Mouse (Mus musculus): ENCODE measurements around the gene Senp3. TPM values are rescaled to one million over a fixed set of nuclear protein-coding genes. Genes with fewer than 3 reads are reported as not detected.
A peak's percentile ranks its signal among the peaks of the same experiment; 100 is the strongest.

Gene Senp3
- polyA plus RNA-seq, 2 experiments, result 21.0 to 45.8 TPM

DNA sequence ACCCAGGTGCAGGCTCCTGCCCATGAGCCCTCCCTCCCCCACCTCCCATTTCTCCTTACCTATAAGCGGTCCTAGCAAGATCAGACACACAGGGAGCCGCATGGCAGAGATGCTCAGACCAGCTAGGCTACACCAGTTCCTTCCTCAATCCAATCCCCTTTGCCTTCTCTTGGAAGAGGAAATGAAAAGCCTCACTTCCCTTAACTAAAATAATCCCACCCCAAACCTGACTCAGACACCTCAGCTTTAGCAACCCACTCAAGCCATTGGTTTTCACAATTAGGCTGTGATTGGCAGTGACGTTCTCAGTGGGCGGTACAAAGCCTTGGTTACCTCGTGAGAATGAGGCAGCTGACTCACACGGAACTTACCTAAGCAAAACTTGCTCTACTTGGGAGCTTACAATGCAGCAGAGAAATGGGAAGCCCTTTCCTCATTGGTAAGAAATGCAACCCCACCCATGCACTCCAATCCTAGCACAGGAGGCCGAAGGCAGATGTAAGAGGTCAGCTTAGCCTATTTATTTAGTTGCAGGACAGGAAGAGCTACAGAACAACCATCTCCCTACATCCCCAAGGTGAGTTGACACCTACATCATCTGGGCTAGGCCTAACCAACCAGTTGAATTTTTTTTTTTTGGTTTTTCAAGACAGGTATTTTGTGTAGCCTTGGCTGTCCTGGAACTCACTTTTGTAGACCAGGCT lies 15.8 kb downstream of the Senp3 start, which contains the start of gene Cd68:
Cd68 (minus strand) TSS at position 193 of the 704 bp plus-strand sequence.
- WGBS (ENCODE audit: insufficient replicate concordance), result 25% methylated on average over 7 of the region's 7 CpGs
- Histone ChIP-seq H3K27ac (peak within 1 kb of the TSS; percentile 2), H3K4me2 (ENCODE audit: low read depth) (no peak within 1 kb of the TSS), H3K9me3 (ENCODE audit: control insufficient read depth, low read length) (no peaks in the 10 kb centered on the region), H3K27me3 (ENCODE audit: control insufficient read depth, insufficient read depth, low read length) (no peaks in the 10 kb centered on the region), H3K36me3 (replicated peaks; ENCODE audit: control insufficient read depth, insufficient read depth, low read depth) (peaks cover 65% of the 10 kb centered on the region), H3K4me1 (replicated peaks; ENCODE audit: control insufficient read depth in 2 of 2, insufficient read depth in 2 of 2, low read length in 1 of 2) (peaks cover 21 to 29% of the 10 kb centered on the region in 2 experiments), H3K9ac (replicated peaks) (no peak within 1 kb of the TSS; the same call in 1 of the 2 replicates), H3K4me3 (ENCODE audit: insufficient read depth in 1 of 2, low read depth in 2 of 2, low read length in 2 of 2) (no peak within 1 kb of the TSS)
- ATAC-seq (ENCODE audit: insufficient read depth), result no peak
- DNase-seq (ENCODE audit: low read depth in 3 of 3, low spot score in 3 of 3), result peak; percentile 49 to 73 (median 60)
- TF ChIP-seq CTCF (IDR thresholded peaks at IDR 0.05; ENCODE audit: low read depth) (no peak), EP300 (IDR thresholded peaks at IDR 0.05; ENCODE audit: low read depth) (no peak)

DNA sequence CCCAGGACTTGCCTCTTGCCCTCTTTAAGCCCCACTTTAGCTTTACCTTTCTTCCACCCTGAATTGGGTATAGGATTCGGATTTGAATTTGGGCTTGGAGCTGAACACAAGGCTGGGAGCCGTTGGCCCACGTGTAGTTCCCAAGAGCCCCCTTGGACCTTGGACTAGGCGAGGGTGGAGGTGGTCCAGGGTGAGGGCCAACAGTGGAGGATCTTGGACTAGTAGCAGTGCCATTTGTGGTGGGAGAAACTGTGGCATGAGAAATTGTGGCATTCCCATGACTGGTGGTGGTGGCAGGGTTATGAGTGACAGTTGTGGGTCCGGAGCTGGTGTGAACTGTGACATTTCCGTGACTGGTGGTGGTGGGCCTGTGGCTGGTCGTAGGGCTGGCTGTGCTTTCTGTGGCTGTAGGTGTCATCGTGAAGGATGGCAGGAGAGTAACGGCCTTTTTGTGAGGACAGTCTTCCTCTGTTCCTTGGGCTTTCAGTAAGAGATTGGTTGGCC lies 16.4 kb downstream of the Senp3 start:
- H3K27me3 ChIP-seq (ENCODE audit: control insufficient read depth, insufficient read depth, low read length), result no peaks in the 10 kb centered on the region
- H3K36me3 ChIP-seq (replicated peaks; ENCODE audit: control insufficient read depth, insufficient read depth, low read depth), result peaks cover 61% of the 10 kb centered on the region
- H3K9me3 ChIP-seq (ENCODE audit: control insufficient read depth, low read length), result no peaks in the 10 kb centered on the region
- no peak overlapping the region for H3K4me2 ChIP-seq (ENCODE audit: low read depth)
- ATAC-seq (ENCODE audit: insufficient read depth) (no peak), DNase-seq (ENCODE audit: low read depth in 3 of 3, low spot score in 3 of 3) (no peak)
- no peak overlapping the region for H3K4me3 ChIP-seq (ENCODE audit: insufficient read depth in 1 of 2, low read depth in 2 of 2, low read length in 2 of 2)
- no peak overlapping the region; the same call in 1 of the 2 replicates for H3K9ac ChIP-seq (replicated peaks)
- peaks cover 21 to 28% of the 10 kb centered on the region in 2 experiments for H3K4me1 ChIP-seq (replicated peaks; ENCODE audit: control insufficient read depth in 2 of 2, insufficient read depth in 2 of 2, low read length in 1 of 2)
- H3K27ac ChIP-seq, result no peak overlapping the region
- WGBS (ENCODE audit: insufficient replicate concordance), result 65% methylated on average over 9 of the region's 9 CpGs
- no peak for TF ChIP-seq EP300 (IDR thresholded peaks at IDR 0.05; ENCODE audit: low read depth)
- no peak for TF ChIP-seq CTCF (IDR thresholded peaks at IDR 0.05; ENCODE audit: low read depth)

- Histone ChIP-seq H3K27ac (no peak overlapping the region), H3K27me3 (ENCODE audit: control insufficient read depth, insufficient read depth, low read length) (no peaks in the 10 kb centered on the region), H3K4me3 (ENCODE audit: insufficient read depth in 1 of 2, low read depth in 2 of 2, low read length in 2 of 2) (no peak overlapping the region), H3K36me3 (replicated peaks; ENCODE audit: control insufficient read depth, insufficient read depth, low read depth) (peaks cover 54% of the 10 kb centered on the region), H3K4me2 (ENCODE audit: low read depth) (no peak overlapping the region), H3K4me1 (replicated peaks; ENCODE audit: control insufficient read depth in 2 of 2, insufficient read depth in 2 of 2, low read length in 1 of 2) (peaks cover 21 to 24% of the 10 kb centered on the region in 2 experiments), H3K9ac (replicated peaks) (no peak overlapping the region), H3K9me3 (ENCODE audit: control insufficient read depth, low read length) (no peaks in the 10 kb centered on the region)
- DNase-seq (ENCODE audit: low read depth in 3 of 3, low spot score in 3 of 3) (no peak), ATAC-seq (ENCODE audit: insufficient read depth) (no peak)
- 81% methylated on average over 7 of the region's 7 CpGs for WGBS (ENCODE audit: insufficient replicate concordance)
- no peak for TF ChIP-seq EP300 (IDR thresholded peaks at IDR 0.05; ENCODE audit: low read depth)
- no peak for TF ChIP-seq CTCF (IDR thresholded peaks at IDR 0.05; ENCODE audit: low read depth)
These were observed 17.0 kb downstream of the Senp3 start for GRCm38 (mm10) chr11:69664841-69665240.

DNA sequence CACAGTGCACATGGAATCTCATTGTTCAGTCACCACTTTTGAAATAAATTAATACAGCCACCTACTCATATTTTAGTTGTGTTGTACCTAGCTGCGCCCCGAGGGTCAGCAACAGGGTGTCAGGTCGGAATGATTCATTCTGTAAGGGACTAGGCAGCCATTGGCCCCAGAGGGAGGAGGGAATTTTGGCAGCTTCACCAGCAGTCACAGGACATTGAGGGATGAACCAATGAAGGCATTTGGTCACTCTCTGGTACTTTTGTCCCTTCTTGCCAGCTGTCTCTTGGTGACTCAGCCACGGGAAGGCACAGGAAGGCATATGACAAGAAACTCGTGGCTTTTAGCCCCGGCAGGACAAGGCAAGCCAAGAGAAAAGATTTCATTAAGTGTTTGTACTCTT lies 18.1 kb downstream of the Senp3 start:
- Histone ChIP-seq H3K36me3 (replicated peaks; ENCODE audit: control insufficient read depth, insufficient read depth, low read depth) (peaks cover 47% of the 10 kb centered on the region), H3K4me2 (ENCODE audit: low read depth) (peak overlapping the region; percentile 74), H3K4me1 (replicated peaks; ENCODE audit: control insufficient read depth in 2 of 2, insufficient read depth in 2 of 2, low read length in 1 of 2) (peaks cover 19% of the 10 kb centered on the region in 2 experiments), H3K9ac (replicated peaks) (no peak overlapping the region), H3K4me3 (ENCODE audit: insufficient read depth in 1 of 2, low read depth in 2 of 2, low read length in 2 of 2) (no peak overlapping the region), H3K9me3 (ENCODE audit: control insufficient read depth, low read length) (no peaks in the 10 kb centered on the region), H3K27ac (no peak overlapping the region; the same call in 1 of the 2 replicates), H3K27me3 (ENCODE audit: control insufficient read depth, insufficient read depth, low read length) (no peaks in the 10 kb centered on the region)
- no peak for TF ChIP-seq CTCF (IDR thresholded peaks at IDR 0.05; ENCODE audit: low read depth)
- no peak for TF ChIP-seq EP300 (IDR thresholded peaks at IDR 0.05; ENCODE audit: low read depth)
- DNase-seq (ENCODE audit: low read depth in 3 of 3, low spot score in 3 of 3), result no peak
- no peak for ATAC-seq (ENCODE audit: insufficient read depth)
- 73% methylated on average over 6 of the region's 6 CpGs for WGBS (ENCODE audit: insufficient replicate concordance)

DNA sequence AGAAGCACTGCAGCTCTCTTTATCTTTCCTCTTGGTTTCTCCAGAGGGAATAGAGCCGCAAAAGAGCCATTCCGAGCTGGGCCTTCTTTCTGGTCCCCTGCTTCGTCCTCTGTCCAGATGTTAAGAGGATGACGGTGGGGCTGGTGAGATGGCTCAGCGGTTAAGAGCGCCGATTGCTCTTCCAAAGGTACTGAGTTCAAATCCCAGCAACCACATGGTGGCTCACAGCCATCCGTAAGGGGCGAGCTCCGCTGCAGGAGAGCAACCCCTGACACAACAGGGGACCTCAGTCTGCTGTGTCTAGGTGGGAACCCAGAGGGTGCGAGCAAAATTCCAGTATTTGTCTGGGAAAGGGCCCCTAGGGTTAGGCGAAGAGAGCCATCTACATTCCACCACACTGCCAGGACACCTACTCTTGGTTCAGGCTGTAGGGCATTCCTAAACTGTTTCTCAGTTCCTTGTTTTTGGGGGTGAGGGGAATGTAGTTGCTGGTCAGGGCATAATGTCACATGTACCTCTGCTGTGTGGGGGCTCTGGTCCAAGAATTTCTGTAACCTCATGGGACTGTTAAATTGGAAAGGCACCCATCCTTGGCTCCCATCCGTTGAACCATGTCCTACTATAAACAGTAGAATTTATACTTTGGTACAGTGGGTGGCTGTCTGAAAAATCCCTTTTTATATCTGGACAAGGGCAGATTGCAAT lies 18.8 kb downstream of the Senp3 start:
- peak overlapping the region; percentile 60 for H3K9ac ChIP-seq (replicated peaks)
- no peak for ATAC-seq (ENCODE audit: insufficient read depth)
- whole genome bisulfite sequencing (ENCODE audit: insufficient replicate concordance), result 58% methylated on average over 13 of the region's 13 CpGs
- H3K27me3 ChIP-seq (ENCODE audit: control insufficient read depth, insufficient read depth, low read length), result no peaks in the 10 kb centered on the region
- peak overlapping the region; percentile 74 for H3K4me2 ChIP-seq (ENCODE audit: low read depth)
- no peaks in the 10 kb centered on the region for H3K9me3 ChIP-seq (ENCODE audit: control insufficient read depth, low read length)
- no peak for DNase-seq (ENCODE audit: low read depth in 3 of 3, low spot score in 3 of 3)
- H3K27ac ChIP-seq, result peak overlapping the region; percentile 81
- peaks cover 19% of the 10 kb centered on the region in 2 experiments for H3K4me1 ChIP-seq (replicated peaks; ENCODE audit: control insufficient read depth in 2 of 2, insufficient read depth in 2 of 2, low read length in 1 of 2)
- H3K4me3 ChIP-seq (ENCODE audit: insufficient read depth in 1 of 2, low read depth in 2 of 2, low read length in 2 of 2), result peak overlapping the region; percentile 64 to 76
- peaks cover 47% of the 10 kb centered on the region for H3K36me3 ChIP-seq (replicated peaks; ENCODE audit: control insufficient read depth, insufficient read depth, low read depth)
- TF ChIP-seq CTCF (IDR thresholded peaks at IDR 0.05; ENCODE audit: low read depth) (no peak), EP300 (IDR thresholded peaks at IDR 0.05; ENCODE audit: low read depth) (no peak)
